Mouse (Mus musculus) erythroblast, embryonic 14.5 days (primary cell): ENCODE data around the gene Sorcs3. TPM values are rescaled to one million over a fixed set of nuclear protein-coding genes. Genes with fewer than 3 reads are reported as not detected.

Experiments used
- H3K27me3 ChIP-seq: 2 replicates; pipeline ENCODE4 v1.6.1; 2012; ENCODE audit warnings: inconsistent platforms; ENCODE audit not compliant: control insufficient read depth
- H3K36me3 ChIP-seq: 2 replicates; pipeline ENCODE4 v1.6.1; 2012; ENCODE audit warnings: mild to moderate bottlenecking, inconsistent platforms; ENCODE audit not compliant: control insufficient read depth
- H3K4me1 ChIP-seq: 2 replicates; pipeline ENCODE4 v1.6.1; 2012; ENCODE audit warnings: inconsistent platforms; ENCODE audit not compliant: control insufficient read depth
- H3K4me3 ChIP-seq: replicated peaks from 2 replicates; pipeline ENCODE3; 2012; ENCODE audit warnings: moderate library complexity, mild to moderate bottlenecking, inconsistent platforms
- H3K9me3 ChIP-seq: 2 replicates; pipeline ENCODE4 v1.6.1; 2012; ENCODE audit warnings: low read length, inconsistent platforms, mixed read lengths; ENCODE audit not compliant: control insufficient read depth
- GATA1 ChIP-seq: IDR thresholded peaks from 2 replicates; pipeline ENCODE4 v1.6.1; 2012; ENCODE audit warnings: low read length, inconsistent platforms, mixed read lengths
- TAL1 ChIP-seq: IDR thresholded peaks from 3 replicates; pipeline ENCODE4 v1.6.1; 2012; ENCODE audit warnings: low read length, inconsistent platforms, mixed read lengths
- polyA plus RNA-seq: library from polyadenylated mRNA; stranded (reverse); fragments of >175 nt; gene quantifications from 2 replicates; pipeline ENCODE4 v1.2.3, GENCODE M21; 2012

Sorcs3 gene
- polyA plus RNA-seq, 1 experiment, result not detected

DNA sequence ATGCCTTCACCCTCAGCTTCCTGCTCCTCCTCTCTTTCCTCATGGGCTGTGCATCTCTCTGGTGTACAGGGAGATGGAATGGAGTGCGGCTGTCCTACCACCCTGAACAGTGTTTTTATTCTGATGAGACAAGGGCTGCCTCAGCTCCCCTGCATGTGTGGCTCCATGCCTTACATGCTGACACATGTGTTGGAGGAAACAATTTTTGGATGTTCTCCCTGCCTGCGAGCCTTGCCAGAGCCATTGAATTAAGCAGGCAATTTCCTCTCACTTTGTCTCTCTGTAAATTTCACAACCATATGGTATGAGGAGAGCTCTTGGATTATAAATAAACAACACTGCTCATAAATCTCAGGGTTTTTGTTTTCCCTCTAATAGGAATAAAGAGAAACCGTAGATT lies 257.7 kb downstream of the Sorcs3 start:
- H3K36me3 ChIP-seq, result no peaks in the 10 kb centered on the region
- H3K4me3 ChIP-seq, result no peak overlapping the region
- TF ChIP-seq TAL1 (no peak), GATA1 (no peak)
- H3K4me1 ChIP-seq, result no peaks in the 10 kb centered on the region
- H3K9me3 ChIP-seq, result peaks cover 13% of the 10 kb centered on the region
- H3K27me3 ChIP-seq, result no peaks in the 10 kb centered on the region

DNA sequence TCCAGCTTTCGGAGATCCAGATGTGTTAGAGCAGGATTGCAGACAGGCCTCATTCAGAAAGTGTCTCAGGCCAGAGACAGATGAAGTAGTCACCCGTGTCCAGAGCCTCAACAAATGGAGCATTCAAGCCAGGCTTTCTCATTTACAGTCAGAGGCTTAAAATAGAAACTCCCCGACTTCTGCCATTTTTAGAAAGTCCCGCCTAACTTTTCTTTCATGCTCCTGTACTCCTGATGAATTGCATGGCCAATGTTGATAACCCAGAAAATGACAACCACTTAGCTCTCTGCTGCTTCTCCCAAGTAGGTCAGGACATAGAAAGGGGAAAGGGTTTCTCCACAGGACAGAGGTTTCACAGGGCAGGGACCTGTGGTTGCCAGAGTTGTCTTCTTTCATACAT lies 261.6 kb downstream of the Sorcs3 start:
- no peaks in the 10 kb centered on the region for H3K27me3 ChIP-seq
- no peaks in the 10 kb centered on the region for H3K36me3 ChIP-seq
- H3K4me1 ChIP-seq, result no peaks in the 10 kb centered on the region
- no peak for TF ChIP-seq GATA1
- TF ChIP-seq TAL1, result no peak
- no peak overlapping the region for H3K4me3 ChIP-seq
- peaks cover 13% of the 10 kb centered on the region; the same call in 1 of the 2 replicates for H3K9me3 ChIP-seq

DNA sequence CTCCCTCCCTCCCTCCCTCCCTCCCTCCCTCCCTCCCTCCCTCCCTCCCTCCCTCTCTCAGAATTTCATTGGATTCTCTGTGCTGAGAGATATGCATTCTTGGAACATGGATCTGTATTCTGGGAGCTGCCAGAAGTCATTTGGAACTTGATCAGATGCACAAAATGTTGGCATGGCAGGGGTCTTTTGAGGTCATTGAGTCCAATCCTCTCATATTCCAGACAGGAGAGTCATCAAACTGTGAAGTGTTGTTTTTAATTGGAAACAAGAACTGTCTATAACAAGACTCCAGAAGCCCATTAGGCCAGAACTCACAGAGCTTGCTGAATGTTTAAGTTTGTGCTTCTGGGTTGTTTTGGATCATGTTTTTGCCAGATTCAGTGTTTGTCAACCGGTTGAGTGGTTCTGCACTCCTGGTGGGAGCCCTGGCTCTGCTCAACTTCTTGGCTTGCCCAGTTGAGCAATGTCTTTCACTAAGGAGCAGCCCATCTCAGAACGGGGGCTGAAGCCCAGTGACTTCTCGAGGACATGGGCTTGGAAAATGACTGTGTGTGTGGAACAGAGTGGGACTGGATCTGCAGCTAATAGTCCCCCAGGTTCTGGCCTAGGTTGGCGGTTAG lies 264.1 kb downstream of the Sorcs3 start:
- Histone ChIP-seq H3K4me3 (no peak overlapping the region), H3K27me3 (no peaks in the 10 kb centered on the region), H3K4me1 (no peaks in the 10 kb centered on the region), H3K36me3 (no peaks in the 10 kb centered on the region), H3K9me3 (peaks cover 7% of the 10 kb centered on the region; the same call in 1 of the 2 replicates)
- TF ChIP-seq GATA1 (no peak), TAL1 (no peak)

DNA sequence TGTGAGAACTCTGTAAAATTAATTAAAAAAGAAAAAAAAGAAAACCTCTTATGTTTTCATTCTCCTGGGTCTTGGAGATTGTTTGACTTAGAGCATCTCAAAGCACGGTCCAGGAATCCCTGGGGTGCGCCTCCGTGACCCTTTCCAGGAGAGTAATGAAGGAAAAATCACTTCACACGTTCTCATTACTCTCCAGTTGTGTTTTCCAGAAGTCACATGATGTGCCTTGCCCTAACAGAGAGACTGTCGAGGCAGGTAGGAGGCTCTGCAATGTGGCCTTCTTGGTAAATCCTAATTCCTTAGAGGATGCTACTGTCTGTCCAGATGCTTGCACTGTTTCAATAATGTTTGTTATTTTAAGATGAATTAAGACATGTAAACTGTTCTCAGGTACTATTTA lies 266.1 kb downstream of the Sorcs3 start:
- Histone ChIP-seq H3K27me3 (no peaks in the 10 kb centered on the region), H3K36me3 (no peaks in the 10 kb centered on the region), H3K4me3 (no peak overlapping the region), H3K9me3 (peaks cover 7% of the 10 kb centered on the region; the same call in 1 of the 2 replicates), H3K4me1 (no peaks in the 10 kb centered on the region)
- TF ChIP-seq TAL1 (no peak), GATA1 (no peak)

DNA sequence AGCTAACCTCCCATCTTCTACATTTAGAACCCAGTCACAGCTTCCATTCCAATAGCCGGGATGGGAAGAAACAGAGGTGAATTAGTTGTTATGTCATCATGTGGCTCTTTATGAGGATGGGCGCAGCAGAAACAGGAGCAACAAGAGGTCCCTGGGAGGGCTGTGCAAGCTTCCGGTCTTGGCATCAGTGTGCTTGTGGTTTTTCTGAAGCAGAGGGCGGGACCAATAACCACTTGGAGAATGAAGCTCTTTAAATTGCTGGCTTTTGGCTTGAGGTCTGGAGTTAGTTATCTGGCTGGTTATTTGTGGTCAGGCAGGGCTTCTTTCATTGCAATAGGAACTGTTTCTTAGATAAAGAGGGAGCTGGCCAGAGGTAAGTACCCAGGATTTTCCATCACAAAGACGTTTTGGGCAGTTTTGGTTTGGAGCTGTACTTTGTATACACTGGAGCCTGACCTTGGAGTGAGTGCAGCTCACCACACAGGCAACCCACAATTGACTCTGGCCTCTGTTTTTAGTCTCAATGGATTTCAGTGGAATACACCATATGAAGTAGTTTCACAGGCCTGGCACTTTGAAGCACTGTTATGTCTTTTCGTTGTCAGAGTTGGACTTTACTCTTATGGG lies 270.1 kb downstream of the Sorcs3 start:
- H3K4me3 ChIP-seq, result no peak overlapping the region
- H3K27me3 ChIP-seq, result no peaks in the 10 kb centered on the region
- no peaks in the 10 kb centered on the region for H3K36me3 ChIP-seq
- H3K9me3 ChIP-seq, result peaks cover 5% of the 10 kb centered on the region
- no peaks in the 10 kb centered on the region for H3K4me1 ChIP-seq
- TF ChIP-seq GATA1 (no peak), TAL1 (no peak)

GRCm38 (mm10) chr19:48478864-48479263 lies 273.0 kb downstream of the Sorcs3 start:
- H3K4me1 ChIP-seq, result no peaks in the 10 kb centered on the region
- TF ChIP-seq TAL1 (no peak), GATA1 (no peak)

DNA sequence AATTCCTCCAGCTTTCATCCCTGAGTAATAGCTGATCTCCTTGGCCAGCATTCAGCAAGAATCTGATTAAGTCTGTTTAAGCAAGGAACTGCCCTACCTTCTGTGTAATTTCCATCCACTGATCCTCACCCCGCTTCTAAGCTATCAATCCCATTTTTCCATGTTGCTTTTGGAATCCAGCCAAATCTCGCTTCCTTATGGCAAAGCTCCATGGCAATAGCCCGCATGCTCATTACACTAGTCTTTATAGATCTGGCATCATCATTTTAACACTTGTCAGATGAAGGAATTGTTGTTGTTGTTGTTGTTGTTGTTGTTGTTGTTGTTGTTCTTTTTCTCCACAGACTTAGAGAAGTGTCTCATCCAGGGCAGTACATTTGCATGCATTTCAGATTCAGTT lies 277.1 kb downstream of the Sorcs3 start:
- H3K36me3 ChIP-seq, result no peaks in the 10 kb centered on the region
- peaks cover 19% of the 10 kb centered on the region for H3K9me3 ChIP-seq
- no peaks in the 10 kb centered on the region for H3K4me1 ChIP-seq
- H3K27me3 ChIP-seq, result no peaks in the 10 kb centered on the region
- H3K4me3 ChIP-seq, result no peak overlapping the region
- TF ChIP-seq GATA1 (no peak), TAL1 (no peak)

More at GRCm38 (mm10) chr19:48478864-48479263, 273.0 kb downstream of the Sorcs3 start:
- Histone ChIP-seq H3K36me3 (no peaks in the 10 kb centered on the region), H3K9me3 (peaks cover 17% of the 10 kb centered on the region), H3K27me3 (no peaks in the 10 kb centered on the region), H3K4me3 (no peak overlapping the region)

GRCm38 (mm10) chr19:48491111-48491510 lies 285.3 kb downstream of the Sorcs3 start:
- no peaks in the 10 kb centered on the region for H3K36me3 ChIP-seq
- TF ChIP-seq GATA1 (no peak), TAL1 (no peak)
- H3K4me3 ChIP-seq, result no peak overlapping the region
- H3K27me3 ChIP-seq, result no peaks in the 10 kb centered on the region
- H3K4me1 ChIP-seq, result no peaks in the 10 kb centered on the region
- peaks cover 29% of the 10 kb centered on the region for H3K9me3 ChIP-seq

GRCm38 (mm10) chr19:48503896-48504620 lies 298.2 kb downstream of the Sorcs3 start:
- no peak overlapping the region for H3K4me3 ChIP-seq
- TF ChIP-seq GATA1 (no peak), TAL1 (no peak)
- H3K27me3 ChIP-seq, result no peaks in the 10 kb centered on the region
- no peaks in the 10 kb centered on the region for H3K4me1 ChIP-seq
- H3K9me3 ChIP-seq, result peaks cover 10% of the 10 kb centered on the region
- H3K36me3 ChIP-seq, result no peaks in the 10 kb centered on the region
